In genomic region chr3:134190046-134190445, GRCm38 (mm10) we compare ENCODE assay signal across 9 mouse cellular contexts. TPM values are rescaled to one million over a fixed set of nuclear protein-coding genes. Genes with fewer than 3 reads are reported as not detected.
DNase-seq lines count a peak whose midpoint lies in the region; ATAC-seq and TF ChIP-seq lines count a peak whose summit lies in the region.
"Had no signal": no experiment of that assay in that cellular context is flagged by ENCODE, and none has a peak within 500 bp of the region (broad histone marks: within the 10 kb centered on the region; RNA-seq: fewer than 3 reads in every experiment).

No protein-coding gene starts in this region.

- H3K36me3 ChIP-seq in heart, embryonic 12.5 days: no peaks in the 10 kb centered on the region
- H3K36me3 ChIP-seq in limb, embryonic 14.5 days (ENCODE audit: control insufficient read depth, insufficient read depth, low read length): no peaks in the 10 kb centered on the region
- no peaks in the 10 kb centered on the region for H3K36me3 ChIP-seq in stomach, embryonic 14.5 days (ENCODE audit: control insufficient read depth, insufficient read depth, low read length)

- no peak for TF ChIP-seq POLR2A in brain, embryonic 14.5 days (IDR thresholded peaks at IDR 0.05; ENCODE audit: borderline replicate concordance, extremely low read depth, insufficient read depth, insufficient read length, poor library complexity, severe bottlenecking)
- TF ChIP-seq POLR2A in limb, embryonic 14.5 days (IDR thresholded peaks at IDR 0.05; ENCODE audit: borderline replicate concordance, extremely low read depth, insufficient read depth, insufficient read length): no peak

- H3K9me3 ChIP-seq in heart, embryonic 12.5 days (replicated peaks): no peaks in the 10 kb centered on the region
- no peaks in the 10 kb centered on the region for H3K9me3 ChIP-seq in limb, embryonic 14.5 days (ENCODE audit: control insufficient read depth, low read length)
- no peaks in the 10 kb centered on the region for H3K9me3 ChIP-seq in stomach, embryonic 14.5 days (ENCODE audit: control insufficient read depth, low read depth, low read length)

- peak; percentile 16 for DNase-seq in gastrocnemius, adult 2 months
- DNase-seq in gastrocnemius, postnatal 36 days: no peak
- DNase-seq in brain, embryonic 14.5 days (ENCODE audit: low read depth): peak; percentile 88
- peak; percentile 30 for DNase-seq in limb, embryonic 14.5 days (ENCODE audit: low spot score)
- no peak for DNase-seq in frontal cortex, postnatal 36 days (ENCODE audit: low spot score in 2 of 2)
- DNase-seq in cerebellum, adult 11 months: no peak

- 0 out of 2 replicates have a peak, but pooled peaks have one; percentile 39 for ATAC-seq in heart, embryonic 12.5 days (ENCODE audit: insufficient number of reproducible peaks, low FRiP score)
- ATAC-seq in limb, embryonic 14.5 days (ENCODE audit: low FRiP score, low read depth): 0 out of 2 replicates have a peak, but pooled peaks have one; percentile 19
- ATAC-seq in stomach, embryonic 14.5 days (ENCODE audit: insufficient number of reproducible peaks, insufficient read depth, low FRiP score, low read depth): peak; percentile 74; the same call in 1 of the 2 replicates

- no peaks in the 10 kb centered on the region for H3K27me3 ChIP-seq in heart, embryonic 12.5 days (replicated peaks)
- no peaks in the 10 kb centered on the region for H3K27me3 ChIP-seq in limb, embryonic 14.5 days (ENCODE audit: control insufficient read depth, insufficient read depth, low read length)
- H3K27me3 ChIP-seq in stomach, embryonic 14.5 days (ENCODE audit: control insufficient read depth, insufficient read depth, low read length): no peaks in the 10 kb centered on the region
- H3K27me3 ChIP-seq: CH12.LX had no signal

- no peaks in the 10 kb centered on the region; the same call in 1 of the 2 replicates for H3K4me1 ChIP-seq in heart, embryonic 12.5 days (replicated peaks)
- H3K4me1 ChIP-seq in limb, embryonic 14.5 days (ENCODE audit: control insufficient read depth, insufficient read depth, low read length): no peaks in the 10 kb centered on the region; the same call in 1 of the 2 replicates
- no peaks in the 10 kb centered on the region for H3K4me1 ChIP-seq in stomach, embryonic 14.5 days (ENCODE audit: control insufficient read depth, insufficient read depth, low read length)

- 0 out of 2 replicates have a peak overlapping the region, but pooled peaks have one; percentile 47 for H3K9ac ChIP-seq in heart, embryonic 12.5 days
- peak overlapping the region; percentile 22; the same call in 1 of the 2 replicates for H3K9ac ChIP-seq in limb, embryonic 14.5 days (ENCODE audit: low read depth, low read length, severe bottlenecking)
- H3K9ac ChIP-seq in stomach, embryonic 14.5 days (replicated peaks; ENCODE audit: low read depth, low read length): no peak overlapping the region

- TF ChIP-seq CTCF in gastrocnemius, adult 2 months (IDR thresholded peaks at IDR 0.05): no peak
- no peak for TF ChIP-seq CTCF in brain, embryonic 14.5 days (IDR thresholded peaks at IDR 0.05; ENCODE audit: borderline replicate concordance, extremely low read depth, insufficient read depth, insufficient read length)

- 34% methylated on average over 11 of the region's 11 CpGs for WGBS in heart, embryonic 12.5 days
- WGBS in limb, embryonic 14.5 days: 9% methylated on average over 11 of the region's 11 CpGs
- 34% methylated on average over 11 of the region's 11 CpGs for WGBS in stomach, embryonic 14.5 days

- peak overlapping the region; percentile 62 for H3K4me2 ChIP-seq in heart, embryonic 12.5 days
- H3K4me2 ChIP-seq in limb, embryonic 14.5 days (replicated peaks; ENCODE audit: low read depth, low read length, severe bottlenecking): peak overlapping the region; percentile 34
- H3K4me2 ChIP-seq in stomach, embryonic 14.5 days (replicated peaks; ENCODE audit: low read depth, low read length): peak overlapping the region; percentile 37

- intact Hi-C loops in gastrocnemius, adult 2 months (cut with DNase I): no loop called here
- intact Hi-C loops in gastrocnemius, postnatal 36 days (cut with DNase I): no loop called here

- H3K27ac ChIP-seq in gastrocnemius, adult 2 months: no peak overlapping the region
- peak overlapping the region; percentile 23; the same call in 1 of the 2 replicates for H3K27ac ChIP-seq in heart, embryonic 12.5 days (ENCODE audit: poor library complexity, severe bottlenecking)
- H3K27ac ChIP-seq in limb, embryonic 14.5 days (replicated peaks; ENCODE audit: low read depth, low read length): no peak overlapping the region
- no peak overlapping the region for H3K27ac ChIP-seq in stomach, embryonic 14.5 days (ENCODE audit: low read length)

- H3K4me3 ChIP-seq in gastrocnemius, adult 2 months: peak overlapping the region; percentile 54
- H3K4me3 ChIP-seq in heart, embryonic 12.5 days: peak overlapping the region; percentile 48
- H3K4me3 ChIP-seq in limb, embryonic 14.5 days (replicated peaks; ENCODE audit: low read length): peak overlapping the region; percentile 17
- 0 out of 2 replicates have a peak overlapping the region, but pooled peaks have one; percentile 8 for H3K4me3 ChIP-seq in stomach, embryonic 14.5 days (ENCODE audit: low read depth, low read length)

RNA-seq across cellular contexts. Expression of gene Cxxc4, which starts 46.2 kb away (rescaled TPM):
- total RNA-seq in gastrocnemius, adult 2 months (2021): 1 to 10 TPM in 1 of 2 experiments, under 1 TPM in 1; 0.36 to 1.2 TPM
- total RNA-seq in gastrocnemius, postnatal 36 days (2021): under 1 TPM; 0.49 to 0.59 TPM
- polyA plus RNA-seq in brain, embryonic 14.5 days (2012; rRNA removed): 30.5 and 42.3 TPM in 2 replicates
- 4.3 and 4.6 TPM in 2 replicates for polyA plus RNA-seq in heart, embryonic 12.5 days (2016; fragmentation: Nextera tagmentation; extraction: Ambion mirVana)
- 5.4 and 7.1 TPM in 2 replicates for polyA plus RNA-seq in limb, embryonic 14.5 days (2012; rRNA removed)
- polyA plus RNA-seq in limb, embryonic 14.5 days (2014; fragmentation: Nextera tagmentation; extraction: Ambion mirVana): 6.1 and 6.5 TPM in 2 replicates
- polyA plus RNA-seq in stomach, embryonic 14.5 days (2014; fragmentation: Nextera tagmentation; extraction: Ambion mirVana): 10.6 and 11.2 TPM in 2 replicates

Comparison
In these comparisons a context has a peak if more than half of its experiments do, and no peak if none do; other contexts are left out.
1. DNase-seq: peak in gastrocnemius, adult 2 months (single experiment), brain, embryonic 14.5 days (single experiment) and limb, embryonic 14.5 days (single experiment); none in gastrocnemius, postnatal 36 days (0 of 2), frontal cortex, postnatal 36 days (0 of 2) and cerebellum, adult 11 months (single experiment).
2. ATAC-seq: peak in every context shown above with its lines; median percentile 74 in stomach, embryonic 14.5 days; 39 in heart, embryonic 12.5 days; 19 in limb, embryonic 14.5 days.
3. Peak in every context shown above with its lines, with median percentiles within 50 percentile points of each other: H3K4me3 ChIP-seq and H3K4me2 ChIP-seq.